7 mouse cellular contexts compared by ENCODE assay signal in the genomic region with DNA sequence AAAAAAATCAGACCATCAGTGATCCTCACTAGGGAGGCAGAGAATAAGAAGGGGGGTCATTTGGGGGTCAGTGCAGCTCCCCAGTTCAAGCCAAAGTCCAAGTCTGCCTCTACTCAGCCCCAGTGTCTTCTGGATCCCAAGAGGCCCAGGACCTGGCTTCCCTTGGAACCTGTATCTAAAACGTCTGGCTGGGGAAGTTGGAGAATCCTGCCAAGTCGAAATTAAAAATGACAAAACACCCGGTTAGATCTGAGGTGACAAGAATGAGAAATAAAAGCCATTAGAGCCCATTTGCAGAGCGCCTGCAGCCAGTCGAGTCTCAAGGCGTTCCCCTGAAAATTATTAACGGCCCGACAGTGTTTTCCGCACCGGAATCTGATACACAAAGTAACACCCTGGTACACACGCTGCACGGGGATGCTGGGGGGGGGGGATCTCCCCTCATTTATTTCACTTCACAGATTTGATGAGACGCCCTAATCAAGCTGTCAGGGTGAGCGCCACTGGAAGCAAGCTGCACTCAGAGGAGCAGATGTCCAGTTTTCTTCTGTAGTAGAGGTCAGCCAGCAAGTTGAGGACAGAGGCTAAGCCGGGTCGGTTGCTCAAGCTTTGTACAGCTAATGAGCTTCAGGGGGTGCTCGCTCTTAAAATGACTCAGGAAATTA.
A peak's percentile ranks its signal among the peaks of the same experiment; 100 is the strongest.
DNase-seq lines count a peak whose midpoint lies in the region; ATAC-seq and TF ChIP-seq lines count a peak whose summit lies in the region.

No protein-coding gene starts in this region.

- H3K9me3 ChIP-seq in kidney, postnatal 0 days (replicated peaks; ENCODE audit: low read length): no peaks in the 10 kb centered on the region

- 0 out of 2 replicates have a peak overlapping the region, but pooled peaks have one; percentile 8 for H3K4me2 ChIP-seq in kidney, postnatal 0 days (ENCODE audit: low read length)

- H3K36me3 ChIP-seq in kidney, postnatal 0 days (ENCODE audit: insufficient read depth, low read length): no peaks in the 10 kb centered on the region

- TF ChIP-seq CTCF in kidney, postnatal 0 days (IDR thresholded peaks at IDR 0.05; ENCODE audit: low read depth): no peak

- H3K9ac ChIP-seq in kidney, postnatal 0 days (ENCODE audit: low read depth, low read length): no peak overlapping the region

- H3K4me3 ChIP-seq in kidney, postnatal 0 days (replicated peaks; ENCODE audit: low read depth, low read length): no peak overlapping the region

- H3K4me1 ChIP-seq in kidney, postnatal 0 days (replicated peaks; ENCODE audit: insufficient read depth, low read length): peaks cover 4% of the 10 kb centered on the region; the same call in 1 of the 2 replicates

- no peak overlapping the region for H3K27ac ChIP-seq in kidney, postnatal 0 days

- WGBS in kidney, postnatal 0 days: 14% methylated on average over 17 of the region's 17 CpGs

- H3K27me3 ChIP-seq in kidney, postnatal 0 days (ENCODE audit: insufficient read depth, low read length): 0 out of 2 replicates have a peak, but pooled peaks cover 7% of the 10 kb centered on the region

- ATAC-seq in kidney, postnatal 0 days (replicated peaks; ENCODE audit: low FRiP score, low read depth): no peak

- DNase-seq in ovary, postnatal 14 days (ENCODE audit: low spot score): peak; percentile 22
- no peak for DNase-seq in ovary, adult 18-20 months (ENCODE audit: low spot score)
- peak; percentile 64 to 69 for DNase-seq in heart, adult 9 months (ENCODE audit: low spot score in 2 of 2)
- DNase-seq in kidney, postnatal 0 days (ENCODE audit: low spot score): peak; percentile 55
- no peak for DNase-seq in spleen, adult 12 weeks (ENCODE audit: low spot score)
- DNase-seq in left cerebral cortex, adult 9 months (ENCODE audit: low spot score in 2 of 2): no peak
- DNase-seq in spleen, postnatal 4 days (ENCODE audit: low spot score in 2 of 2): no peak

Comparison
In these comparisons a context has a peak if more than half of its experiments do, and no peak if none do; other contexts are left out.
1. DNase-seq: peak in ovary, postnatal 14 days (single experiment), heart, adult 9 months (2 of 2) and kidney, postnatal 0 days (single experiment); none in ovary, adult 18-20 months (single experiment), spleen, adult 12 weeks (single experiment), left cerebral cortex, adult 9 months (0 of 2) and spleen, postnatal 4 days (0 of 2).